Comparison of ENCODE assay signal across 14 mouse cellular contexts in the genomic region with DNA sequence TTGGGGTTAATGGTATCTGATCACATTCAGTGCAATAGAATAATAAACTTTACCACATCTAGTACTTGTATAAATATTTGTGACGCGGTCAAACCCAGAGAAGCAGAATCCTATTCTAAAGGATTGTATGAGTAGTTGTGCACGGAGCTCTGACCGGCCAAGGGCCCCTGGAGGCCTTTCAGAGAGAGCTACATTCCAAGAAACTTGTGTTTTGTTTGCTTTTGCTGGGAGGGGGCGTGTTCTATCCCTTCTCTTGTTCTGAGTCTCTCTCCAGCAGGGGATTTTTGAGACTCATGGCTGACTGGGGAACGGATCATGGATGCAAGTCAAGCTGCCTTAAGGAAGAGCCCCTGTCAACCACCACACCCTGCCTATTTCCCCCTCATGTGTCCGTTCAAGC. TPM values are rescaled to one million over a fixed set of nuclear protein-coding genes. Genes with fewer than 3 reads are reported as not detected.
A peak's percentile ranks its signal among the peaks of the same experiment; 100 is the strongest.
DNase-seq lines count a peak whose midpoint lies in the region; ATAC-seq and TF ChIP-seq lines count a peak whose summit lies in the region.
"Not testable (repeated sequence)": the region's sequence is repeated elsewhere in the genome, so short reads cannot be mapped to it uniquely, and the experiment has no call there.
"Had no signal": no experiment of that assay in that cellular context is flagged by ENCODE, and none has a peak within 500 bp of the region (broad histone marks: within the 10 kb centered on the region; RNA-seq: fewer than 3 reads in every experiment).

No protein-coding gene starts in this region.

- TF ChIP-seq EP300 in lung, postnatal 0 days (IDR thresholded peaks at IDR 0.05); stomach, postnatal 0 days (optimal IDR thresholded peaks at IDR 0.05): not testable (repeated sequence)

- DNase-seq in embryonic facial prominence, embryonic 14.5 days (ENCODE audit: low spot score); lung, embryonic 14.5 days; lung, postnatal 0 days (ENCODE audit: low spot score); stomach, postnatal 0 days (ENCODE audit: low spot score): not testable (repeated sequence)

- not testable (repeated sequence) for H3K27me3 ChIP-seq in embryonic facial prominence, embryonic 14.5 days (replicated peaks; ENCODE audit: control insufficient read depth, insufficient read depth, low read length); kidney, embryonic 14.5 days (ENCODE audit: control insufficient read depth, insufficient read depth, low read length); lung, embryonic 14.5 days (ENCODE audit: insufficient read depth, low read length); lung, embryonic 16.5 days (ENCODE audit: control insufficient read depth, insufficient read depth, low read depth, low read length); lung, postnatal 0 days (replicated peaks; ENCODE audit: insufficient read depth, low read length); stomach, embryonic 16.5 days (ENCODE audit: control insufficient read depth, insufficient read depth, low read length); stomach, postnatal 0 days (ENCODE audit: control insufficient read depth, insufficient read depth, low read length)

- H3K4me3 ChIP-seq in embryonic facial prominence, embryonic 14.5 days (ENCODE audit: low read depth, low read length); kidney, embryonic 14.5 days (ENCODE audit: low read length); lung, embryonic 14.5 days (ENCODE audit: low read depth, low read length); lung, embryonic 16.5 days (ENCODE audit: low read length); lung, postnatal 0 days (ENCODE audit: low read depth, low read length); stomach, embryonic 16.5 days (replicated peaks; ENCODE audit: low read length); stomach, postnatal 0 days (ENCODE audit: low read depth, low read length): not testable (repeated sequence)

- not testable (repeated sequence) for H3K9me3 ChIP-seq in embryonic facial prominence, embryonic 14.5 days (ENCODE audit: control insufficient read depth, low read length); kidney, embryonic 14.5 days (ENCODE audit: control insufficient read depth, low read length); lung, embryonic 14.5 days (ENCODE audit: low read depth, low read length); lung, embryonic 16.5 days (ENCODE audit: control insufficient read depth, low read length); lung, postnatal 0 days (ENCODE audit: low read length); stomach, embryonic 16.5 days (replicated peaks; ENCODE audit: control insufficient read depth, low read length); stomach, postnatal 0 days (ENCODE audit: control insufficient read depth, low read length)

- ATAC-seq in embryonic facial prominence, embryonic 14.5 days (ENCODE audit: low read depth): 0 out of 2 replicates have a peak, but pooled peaks have one; percentile 47
- ATAC-seq in kidney, embryonic 14.5 days (ENCODE audit: low FRiP score, low TSS enrichment): 0 out of 2 replicates have a peak, but pooled peaks have one; percentile 20
- peak; percentile 58; the same call in 1 of the 2 replicates for ATAC-seq in lung, embryonic 14.5 days (ENCODE audit: insufficient read depth)
- peak; percentile 75; the same call in 1 of the 2 replicates for ATAC-seq in lung, embryonic 16.5 days (ENCODE audit: low read depth)
- peak; percentile 48 for ATAC-seq in lung, postnatal 0 days
- ATAC-seq in stomach, embryonic 16.5 days (ENCODE audit: insufficient read depth, low FRiP score): peak; percentile 60; the same call in 1 of the 2 replicates
- peak; percentile 48 for ATAC-seq in stomach, postnatal 0 days (ENCODE audit: low FRiP score, low TSS enrichment)

- not testable (repeated sequence) for H3K4me1 ChIP-seq in embryonic facial prominence, embryonic 14.5 days (ENCODE audit: control insufficient read depth, insufficient read depth, low read length); kidney, embryonic 14.5 days (ENCODE audit: control insufficient read depth, insufficient read depth, low read length); lung, embryonic 14.5 days (ENCODE audit: insufficient read depth); lung, embryonic 16.5 days (replicated peaks; ENCODE audit: control insufficient read depth, insufficient read depth, low read length); lung, postnatal 0 days (ENCODE audit: insufficient read depth, low read depth, low read length); stomach, embryonic 16.5 days (ENCODE audit: control insufficient read depth, insufficient read depth, low read length); stomach, postnatal 0 days (replicated peaks; ENCODE audit: control insufficient read depth, insufficient read depth)

- H3K4me2 ChIP-seq in embryonic facial prominence, embryonic 14.5 days (ENCODE audit: low read depth, low read length); kidney, embryonic 14.5 days (replicated peaks; ENCODE audit: low read depth, low read length); lung, embryonic 14.5 days; lung, embryonic 16.5 days (ENCODE audit: low read depth, low read length); lung, postnatal 0 days (replicated peaks; ENCODE audit: low read depth, low read length); stomach, embryonic 16.5 days (ENCODE audit: low read depth, low read length); stomach, postnatal 0 days (replicated peaks; ENCODE audit: low read depth): not testable (repeated sequence)

- H3K36me3 ChIP-seq in embryonic facial prominence, embryonic 14.5 days (ENCODE audit: control insufficient read depth, insufficient read depth, low read length); kidney, embryonic 14.5 days (ENCODE audit: control insufficient read depth, insufficient read depth, low read length); lung, embryonic 14.5 days (ENCODE audit: insufficient read depth); lung, embryonic 16.5 days (ENCODE audit: control insufficient read depth, insufficient read depth, low read length); lung, postnatal 0 days (ENCODE audit: insufficient read depth, low read length); stomach, embryonic 16.5 days (ENCODE audit: control insufficient read depth, insufficient read depth, low read length); stomach, postnatal 0 days (ENCODE audit: control insufficient read depth, insufficient read depth, low read length): not testable (repeated sequence)

- H3K27ac ChIP-seq in embryonic facial prominence, embryonic 14.5 days (replicated peaks; ENCODE audit: low read depth, low read length); kidney, embryonic 14.5 days (ENCODE audit: low read depth, low read length); lung, embryonic 14.5 days (ENCODE audit: low read depth); lung, embryonic 16.5 days (ENCODE audit: low read length); lung, postnatal 0 days (ENCODE audit: low read length); stomach, embryonic 16.5 days (ENCODE audit: low read length); stomach, postnatal 0 days (replicated peaks): not testable (repeated sequence)

- not testable (repeated sequence) for TF ChIP-seq CTCF in lung, embryonic 14.5 days (IDR thresholded peaks at IDR 0.05; ENCODE audit: low read depth); lung, postnatal 0 days (IDR thresholded peaks at IDR 0.05); stomach, postnatal 0 days (IDR thresholded peaks at IDR 0.05; ENCODE audit: low read depth)

- WGBS in embryonic facial prominence, embryonic 14.5 days: no CpG with 5 or more reads among the region's 7 CpGs
- WGBS in kidney, embryonic 14.5 days: no CpG with 5 or more reads among the region's 7 CpGs
- WGBS in lung, embryonic 14.5 days: no CpG with 5 or more reads among the region's 7 CpGs
- WGBS in lung, embryonic 16.5 days: no CpG with 5 or more reads among the region's 7 CpGs
- no CpG with 5 or more reads among the region's 7 CpGs for WGBS in lung, postnatal 0 days
- no CpG with 5 or more reads among the region's 7 CpGs for WGBS in stomach, embryonic 16.5 days
- no CpG with 5 or more reads among the region's 7 CpGs for WGBS in stomach, postnatal 0 days

- H3K9ac ChIP-seq in embryonic facial prominence, embryonic 14.5 days (ENCODE audit: low read depth, low read length); kidney, embryonic 14.5 days (ENCODE audit: low read depth, low read length); lung, embryonic 14.5 days; lung, embryonic 16.5 days (ENCODE audit: low read length); lung, postnatal 0 days (replicated peaks; ENCODE audit: low read depth); stomach, embryonic 16.5 days (ENCODE audit: low read length); stomach, postnatal 0 days (ENCODE audit: low read length): not testable (repeated sequence)

RNA-seq across cellular contexts. Expression of gene Plac9a, which starts 7.2 kb away (rescaled TPM):
- polyA plus RNA-seq in embryonic facial prominence, embryonic 14.5 days (2014; fragmentation: Nextera tagmentation; extraction: Ambion mirVana): 0.62 TPM in 1 of 2 replicates, not detected in the other
- 0.62 TPM in 1 of 2 replicates, not detected in the other for polyA plus RNA-seq in kidney, embryonic 14.5 days (2014; fragmentation: Nextera tagmentation; extraction: Ambion mirVana)
- 0.53 and 1.4 TPM in 2 replicates for polyA plus RNA-seq in lung, embryonic 14.5 days (2014; fragmentation: Nextera tagmentation; extraction: Ambion mirVana)
- polyA plus RNA-seq in lung, embryonic 16.5 days (2015; fragmentation: Nextera tagmentation; extraction: Ambion mirVana): 5.3 and 10.5 TPM in 2 replicates
- 5.1 and 13.2 TPM in 2 replicates for polyA plus RNA-seq in lung, postnatal 0 days (2015; fragmentation: Nextera tagmentation; extraction: Ambion mirVana)
- polyA plus RNA-seq in stomach, embryonic 16.5 days (2015; fragmentation: Nextera tagmentation; extraction: Ambion mirVana): 3.1 TPM in 1 of 2 replicates, not detected in the other
- 1.9 and 2.8 TPM in 2 replicates for polyA plus RNA-seq in stomach, postnatal 0 days (2015; fragmentation: Nextera tagmentation; extraction: Ambion mirVana)
- polyA plus RNA-seq: activated CD4-positive, CD25-positive, alpha-beta regulatory T cell, adult 4 months; brain, embryonic 14.5 days; CD4-positive, CD25-positive, alpha-beta regulatory T cell, adult 4 months; G1E; Patski had no signal

RNA-seq across cellular contexts. Expression of gene Tmem254a, which starts 31.8 kb away (rescaled TPM):
- polyA plus RNA-seq in embryonic facial prominence, embryonic 14.5 days (2014; fragmentation: Nextera tagmentation; extraction: Ambion mirVana): 2.6 and 5.5 TPM in 2 replicates
- polyA plus RNA-seq in kidney, embryonic 14.5 days (2014; fragmentation: Nextera tagmentation; extraction: Ambion mirVana): 3.9 and 4.4 TPM in 2 replicates
- 1.6 and 4.5 TPM in 2 replicates for polyA plus RNA-seq in lung, embryonic 14.5 days (2014; fragmentation: Nextera tagmentation; extraction: Ambion mirVana)
- polyA plus RNA-seq in lung, embryonic 16.5 days (2015; fragmentation: Nextera tagmentation; extraction: Ambion mirVana): 4.2 and 5.2 TPM in 2 replicates
- 4.5 and 4.6 TPM in 2 replicates for polyA plus RNA-seq in lung, postnatal 0 days (2015; fragmentation: Nextera tagmentation; extraction: Ambion mirVana)
- polyA plus RNA-seq in stomach, embryonic 16.5 days (2015; fragmentation: Nextera tagmentation; extraction: Ambion mirVana): 6.5 and 7.0 TPM in 2 replicates
- polyA plus RNA-seq in stomach, postnatal 0 days (2015; fragmentation: Nextera tagmentation; extraction: Ambion mirVana): 4.2 TPM in 2 replicates

RNA-seq across cellular contexts. Expression of gene Cphx1, which starts 42.4 kb away (rescaled TPM):
- not detected in 2 replicates for polyA plus RNA-seq in embryonic facial prominence, embryonic 14.5 days (2014; fragmentation: Nextera tagmentation; extraction: Ambion mirVana)
- 0.26 TPM in 1 of 2 replicates, not detected in the other for polyA plus RNA-seq in kidney, embryonic 14.5 days (2014; fragmentation: Nextera tagmentation; extraction: Ambion mirVana)
- not detected in 2 replicates for polyA plus RNA-seq in lung, embryonic 14.5 days (2014; fragmentation: Nextera tagmentation; extraction: Ambion mirVana)
- polyA plus RNA-seq in lung, embryonic 16.5 days (2015; fragmentation: Nextera tagmentation; extraction: Ambion mirVana): 0.09 TPM in 1 of 2 replicates, not detected in the other
- polyA plus RNA-seq in lung, postnatal 0 days (2015; fragmentation: Nextera tagmentation; extraction: Ambion mirVana): 0.10 TPM in 1 of 2 replicates, not detected in the other
- 0.14 TPM in 1 of 2 replicates, not detected in the other for polyA plus RNA-seq in stomach, embryonic 16.5 days (2015; fragmentation: Nextera tagmentation; extraction: Ambion mirVana)
- 0.05 and 0.10 TPM in 2 replicates for polyA plus RNA-seq in stomach, postnatal 0 days (2015; fragmentation: Nextera tagmentation; extraction: Ambion mirVana)
- polyA plus RNA-seq: activated CD4-positive, CD25-positive, alpha-beta regulatory T cell, adult 4 months; adrenal gland, adult 2 months; brain, embryonic 14.5 days; C2C12; CD4-positive, CD25-positive, alpha-beta regulatory T cell, adult 4 months; G1E had no signal

RNA-seq across cellular contexts. Expression of gene Anxa11, which starts 53.7 kb away (rescaled TPM):
- 27.6 and 30.2 TPM in 2 replicates for polyA plus RNA-seq in embryonic facial prominence, embryonic 14.5 days (2014; fragmentation: Nextera tagmentation; extraction: Ambion mirVana)
- 29.1 and 44.5 TPM in 2 replicates for polyA plus RNA-seq in kidney, embryonic 14.5 days (2014; fragmentation: Nextera tagmentation; extraction: Ambion mirVana)
- polyA plus RNA-seq in lung, embryonic 14.5 days (2014; fragmentation: Nextera tagmentation; extraction: Ambion mirVana): 19.4 and 23.7 TPM in 2 replicates
- 32.0 and 34.2 TPM in 2 replicates for polyA plus RNA-seq in lung, embryonic 16.5 days (2015; fragmentation: Nextera tagmentation; extraction: Ambion mirVana)
- polyA plus RNA-seq in lung, postnatal 0 days (2015; fragmentation: Nextera tagmentation; extraction: Ambion mirVana): 54.6 and 55.3 TPM in 2 replicates
- 52.1 and 54.4 TPM in 2 replicates for polyA plus RNA-seq in stomach, embryonic 16.5 days (2015; fragmentation: Nextera tagmentation; extraction: Ambion mirVana)
- 60.6 and 67.3 TPM in 2 replicates for polyA plus RNA-seq in stomach, postnatal 0 days (2015; fragmentation: Nextera tagmentation; extraction: Ambion mirVana)

Comparison
In these comparisons a context has a peak if more than half of its experiments do, and no peak if none do; other contexts are left out.
1. ATAC-seq: peak in every context shown above with its lines; median percentile 75 in lung, embryonic 16.5 days; 60 in stomach, embryonic 16.5 days; 58 in lung, embryonic 14.5 days; 48 in lung, postnatal 0 days; 48 in stomach, postnatal 0 days; 47 in embryonic facial prominence, embryonic 14.5 days; 20 in kidney, embryonic 14.5 days.